Mouse (Mus musculus): ENCODE data around the gene Vsig10. TPM values are rescaled to one million over a fixed set of nuclear protein-coding genes. Genes with fewer than 3 reads are reported as not detected.
A peak's percentile ranks its signal among the peaks of the same experiment; 100 is the strongest.

Vsig10 gene
- not detected in 2 replicates for polyA plus RNA-seq (2012; ENCODE audit: insufficient read depth, insufficient read length, low replicate concordance, missing spikeins)

DNA sequence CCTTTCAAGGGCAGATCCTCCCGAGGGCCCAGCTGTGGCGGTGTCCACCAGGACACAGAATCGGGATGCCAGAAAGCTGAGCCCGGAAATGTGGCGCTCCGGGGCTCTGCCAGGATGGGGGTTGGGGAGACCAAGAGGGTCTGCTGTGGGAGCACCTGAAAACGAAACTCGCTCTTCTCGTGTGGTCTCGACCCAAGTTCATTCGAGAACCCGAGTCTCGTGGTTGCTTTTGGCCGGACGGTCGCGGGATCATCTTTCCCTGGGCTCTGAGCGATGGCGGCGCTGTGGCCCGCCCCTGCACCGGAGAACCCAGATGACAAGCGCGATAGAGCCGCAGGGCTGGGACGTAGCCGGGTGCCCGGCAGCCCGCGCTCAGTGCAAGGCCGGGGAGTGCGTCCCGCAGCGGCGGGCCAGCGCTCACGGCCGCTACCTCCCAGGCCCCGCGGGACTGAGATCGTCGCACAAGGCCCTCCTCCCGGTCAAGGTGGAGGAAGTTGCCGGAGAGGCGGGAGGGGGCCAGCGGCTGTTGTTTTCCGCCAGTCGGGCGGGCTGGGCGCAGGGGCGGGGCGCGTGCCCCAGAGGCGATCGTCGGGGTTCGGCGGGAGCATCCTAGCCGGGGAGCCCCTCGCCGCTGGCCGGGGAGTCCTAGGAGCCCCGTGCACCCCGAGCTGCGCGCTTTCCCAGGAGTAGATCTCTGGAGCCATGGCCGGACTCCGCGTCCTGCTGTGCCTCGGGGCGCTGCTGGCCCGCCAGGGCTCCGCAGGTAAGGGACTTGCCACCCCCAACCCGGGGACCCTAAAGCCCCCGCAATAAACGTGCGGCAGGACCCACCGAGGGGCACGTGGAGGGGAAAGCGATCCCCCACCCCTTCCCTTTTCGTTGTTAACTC lies at the start of gene Vsig10:
Gene Vsig10 (plus strand): TSS at position 343 of the 889 bp plus-strand sequence.
- H3K4me3 ChIP-seq (ENCODE audit: insufficient read depth, low read depth, low read length) = peak within 1 kb of the TSS; percentile 68
- no peak within 1 kb of the TSS; the same call in 1 of the 2 replicates for H3K27ac ChIP-seq (ENCODE audit: insufficient read depth, low read depth, low read length)
- WGBS = under 1% methylated on average over 81 of the region's 81 CpGs

DNA sequence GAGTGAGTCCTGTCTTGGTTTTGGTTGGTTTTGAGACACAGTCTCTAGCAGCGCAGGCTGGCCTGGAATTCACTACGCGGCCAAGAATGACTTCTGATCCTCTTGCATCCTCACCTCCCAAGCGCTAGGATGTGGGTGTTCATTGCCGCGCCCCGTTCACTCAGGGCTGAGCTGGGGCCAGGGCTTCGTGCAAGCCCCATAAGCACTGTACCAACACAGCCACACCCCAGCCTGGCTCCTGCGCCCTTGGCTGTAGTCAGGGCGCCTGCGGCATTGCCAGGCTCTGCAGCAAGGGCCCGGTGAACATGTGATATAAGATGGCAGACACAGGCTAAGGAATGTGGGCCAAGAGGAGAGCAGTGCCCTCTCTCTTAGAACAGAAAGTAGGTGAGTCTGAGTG lies 49.5 kb upstream of the Vsig10 start:
- TF ChIP-seq POLR2A (IDR thresholded peaks at IDR 0.05; ENCODE audit: insufficient read depth, low read depth, low read length) (no peak), CTCF (IDR thresholded peaks at IDR 0.05; ENCODE audit: insufficient read depth, low read depth, low read length) (no peak)
- no peak overlapping the region for H3K27ac ChIP-seq (ENCODE audit: insufficient read depth, low read depth, low read length)
- no peak overlapping the region for H3K4me3 ChIP-seq (ENCODE audit: insufficient read depth, low read depth, low read length)
- WGBS = 95% methylated on average over 12 of the region's 12 CpGs
- H3K4me1 ChIP-seq (ENCODE audit: control insufficient read depth, insufficient read depth, low read length) = peaks cover 14% of the 10 kb centered on the region; the same call in 1 of the 2 replicates

More for the DNA sequence above, at the start of gene Vsig10:
- H3K4me1 ChIP-seq (ENCODE audit: control insufficient read depth, insufficient read depth, low read length) = peaks cover 11% of the 10 kb centered on the region
- TF ChIP-seq CTCF (IDR thresholded peaks at IDR 0.05; ENCODE audit: insufficient read depth, low read depth, low read length) (no peak), POLR2A (IDR thresholded peaks at IDR 0.05; ENCODE audit: insufficient read depth, low read depth, low read length) (no peak)

DNA sequence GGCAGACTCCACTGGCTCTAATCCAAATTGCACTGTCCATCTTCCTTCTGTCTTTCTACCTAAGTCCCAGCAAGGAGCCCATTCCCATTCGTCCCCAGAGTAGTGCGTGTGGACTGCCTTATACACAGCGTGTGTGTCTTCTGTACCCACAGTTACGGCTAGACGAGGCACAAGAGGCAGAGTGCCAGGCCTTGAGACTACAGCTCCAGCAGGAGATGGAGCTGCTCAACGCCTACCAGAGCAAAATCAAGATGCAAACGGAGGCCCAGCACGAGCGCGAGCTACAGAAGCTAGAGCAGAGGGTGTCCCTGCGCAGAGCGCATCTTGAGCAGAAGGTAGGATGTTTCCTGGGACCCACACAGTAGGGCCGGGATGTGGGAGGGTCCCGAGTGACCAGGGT lies 46.9 kb upstream of the Vsig10 start:
- no peak for TF ChIP-seq POLR2A (IDR thresholded peaks at IDR 0.05; ENCODE audit: insufficient read depth, low read depth, low read length)
- TF ChIP-seq CTCF (IDR thresholded peaks at IDR 0.05; ENCODE audit: insufficient read depth, low read depth, low read length) = no peak
- Histone ChIP-seq H3K4me1 (ENCODE audit: control insufficient read depth, insufficient read depth, low read length) (peaks cover 14% of the 10 kb centered on the region; the same call in 1 of the 2 replicates), H3K4me3 (ENCODE audit: insufficient read depth, low read depth, low read length) (no peak overlapping the region), H3K27ac (ENCODE audit: insufficient read depth, low read depth, low read length) (no peak overlapping the region)
- WGBS = 79% methylated on average over 14 of the region's 14 CpGs

DNA sequence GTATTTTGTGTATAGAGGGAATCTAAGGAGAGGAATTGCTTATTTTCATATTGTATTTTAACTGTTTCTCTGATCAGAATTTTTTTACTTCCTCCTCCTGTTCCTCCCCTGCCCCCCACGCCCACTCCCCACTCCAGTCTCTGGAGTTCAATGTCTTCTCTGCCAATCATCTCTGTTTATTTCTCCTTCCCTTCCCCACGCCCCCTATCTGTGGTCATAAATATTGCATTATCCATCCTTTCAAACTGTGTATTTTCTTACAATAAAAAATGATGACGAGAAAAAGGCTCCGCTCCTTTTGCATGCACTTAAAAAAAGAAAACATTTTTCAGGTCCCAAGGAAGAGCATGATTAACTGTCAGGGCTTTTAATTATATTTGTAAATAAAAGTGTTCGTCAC lies 44.1 kb upstream of the Vsig10 start:
- Histone ChIP-seq H3K4me3 (ENCODE audit: insufficient read depth, low read depth, low read length) (no peak overlapping the region), H3K4me1 (ENCODE audit: control insufficient read depth, insufficient read depth, low read length) (peaks cover 9% of the 10 kb centered on the region; the same call in 1 of the 2 replicates), H3K27ac (ENCODE audit: insufficient read depth, low read depth, low read length) (no peak overlapping the region)
- TF ChIP-seq CTCF (IDR thresholded peaks at IDR 0.05; ENCODE audit: insufficient read depth, low read depth, low read length) = no peak
- TF ChIP-seq POLR2A (IDR thresholded peaks at IDR 0.05; ENCODE audit: insufficient read depth, low read depth, low read length) = no peak
- WGBS = 66% methylated on average over 5 of the region's 5 CpGs

DNA sequence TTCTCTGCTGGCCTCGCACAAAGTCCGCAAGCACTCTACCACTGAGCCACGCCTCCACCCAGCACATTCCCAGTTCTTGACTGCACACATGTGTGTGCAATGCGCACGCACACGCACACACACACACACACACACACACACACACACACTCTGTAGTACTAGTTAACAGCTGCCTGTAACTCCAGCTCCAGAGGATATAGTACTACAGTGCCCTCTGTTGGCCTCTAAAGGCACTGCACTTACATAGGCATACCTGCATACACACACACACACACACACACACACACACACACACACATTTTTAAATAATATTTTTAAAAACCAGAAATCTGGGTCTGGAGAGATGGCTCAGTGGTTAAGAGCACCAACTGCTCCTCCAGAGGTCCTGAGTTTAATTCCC lies 41.1 kb upstream of the Vsig10 start:
- WGBS = 91% methylated on average over 6 of the region's 6 CpGs
- TF ChIP-seq POLR2A (IDR thresholded peaks at IDR 0.05; ENCODE audit: insufficient read depth, low read depth, low read length) = no peak
- no peak for TF ChIP-seq CTCF (IDR thresholded peaks at IDR 0.05; ENCODE audit: insufficient read depth, low read depth, low read length)
- Histone ChIP-seq H3K4me3 (ENCODE audit: insufficient read depth, low read depth, low read length) (no peak overlapping the region), H3K4me1 (ENCODE audit: control insufficient read depth, insufficient read depth, low read length) (peaks cover 4% of the 10 kb centered on the region; the same call in 1 of the 2 replicates), H3K27ac (ENCODE audit: insufficient read depth, low read depth, low read length) (no peak overlapping the region)

DNA sequence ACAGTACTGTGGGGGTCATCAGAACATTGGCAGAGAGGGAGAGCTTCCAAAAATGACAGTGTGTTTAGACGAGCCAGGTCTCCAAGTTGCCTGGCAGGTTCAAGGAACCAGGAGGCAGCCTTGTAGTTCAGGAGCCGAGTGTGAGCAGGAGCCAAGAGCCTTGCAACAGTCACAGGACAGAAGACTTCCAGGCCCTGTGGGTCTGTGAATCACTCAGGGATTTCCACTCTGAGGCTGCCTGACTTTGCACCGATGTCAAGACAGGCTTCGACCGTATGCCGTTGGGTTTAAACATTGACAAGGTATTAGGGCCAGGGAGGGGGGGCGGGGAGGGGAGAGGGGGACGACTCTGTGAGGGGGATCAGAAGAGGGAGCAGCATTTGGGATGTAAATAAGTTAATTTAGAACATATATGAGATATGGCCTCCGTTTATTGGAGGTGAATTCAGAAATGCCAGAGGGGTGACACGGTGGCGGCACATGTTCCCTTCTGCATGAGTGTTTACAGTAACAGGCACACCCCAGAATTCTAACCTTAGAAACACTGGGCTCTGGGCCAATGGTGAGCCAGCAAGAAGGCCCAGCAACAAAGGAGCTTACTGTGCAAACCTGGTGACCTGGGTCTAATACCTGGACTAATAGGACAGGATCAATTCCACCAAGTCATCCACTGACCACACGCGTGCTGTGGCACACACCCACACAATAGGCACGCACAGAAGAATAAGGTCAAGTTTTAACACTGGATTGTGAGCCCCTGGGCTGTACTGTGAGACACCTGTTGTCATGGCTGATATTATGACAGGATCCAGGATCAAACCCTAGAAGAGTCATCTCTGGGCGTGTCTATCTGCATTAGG lies 39.8 kb upstream of the Vsig10 start:
- TF ChIP-seq CTCF (IDR thresholded peaks at IDR 0.05; ENCODE audit: insufficient read depth, low read depth, low read length) = no peak
- TF ChIP-seq POLR2A (IDR thresholded peaks at IDR 0.05; ENCODE audit: insufficient read depth, low read depth, low read length) = no peak
- 74% methylated on average over 15 of the region's 15 CpGs for WGBS
- no peak overlapping the region for H3K27ac ChIP-seq (ENCODE audit: insufficient read depth, low read depth, low read length)
- H3K4me3 ChIP-seq (ENCODE audit: insufficient read depth, low read depth, low read length) = no peak overlapping the region
- H3K4me1 ChIP-seq (ENCODE audit: control insufficient read depth, insufficient read depth, low read length) = peaks cover 4% of the 10 kb centered on the region

DNA sequence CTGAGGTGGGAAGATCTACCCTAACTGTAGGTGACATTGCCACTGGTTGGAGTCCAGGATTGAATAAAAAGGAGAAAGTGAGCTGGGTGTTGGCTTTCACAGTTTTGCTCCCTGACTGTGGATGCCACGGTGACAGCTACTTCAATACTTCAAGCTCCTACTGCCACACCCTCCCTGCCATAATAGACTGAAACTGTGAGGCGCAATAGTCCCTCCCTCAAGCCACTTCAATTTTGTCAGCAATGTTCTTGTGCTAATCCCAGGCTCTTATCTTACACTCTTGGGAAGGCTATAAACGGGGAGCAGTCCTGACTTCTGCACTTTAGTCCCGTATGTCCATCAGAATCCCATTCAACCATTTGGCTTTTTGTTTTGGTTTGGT lies 39.2 kb upstream of the Vsig10 start:
- 85% methylated on average over 4 of the region's 4 CpGs for WGBS
- no peak overlapping the region for H3K4me3 ChIP-seq (ENCODE audit: insufficient read depth, low read depth, low read length)
- no peak overlapping the region for H3K27ac ChIP-seq (ENCODE audit: insufficient read depth, low read depth, low read length)
- H3K4me1 ChIP-seq (ENCODE audit: control insufficient read depth, insufficient read depth, low read length) = peaks cover 7% of the 10 kb centered on the region
- TF ChIP-seq POLR2A (IDR thresholded peaks at IDR 0.05; ENCODE audit: insufficient read depth, low read depth, low read length) (no peak), CTCF (IDR thresholded peaks at IDR 0.05; ENCODE audit: insufficient read depth, low read depth, low read length) (no peak)

DNA sequence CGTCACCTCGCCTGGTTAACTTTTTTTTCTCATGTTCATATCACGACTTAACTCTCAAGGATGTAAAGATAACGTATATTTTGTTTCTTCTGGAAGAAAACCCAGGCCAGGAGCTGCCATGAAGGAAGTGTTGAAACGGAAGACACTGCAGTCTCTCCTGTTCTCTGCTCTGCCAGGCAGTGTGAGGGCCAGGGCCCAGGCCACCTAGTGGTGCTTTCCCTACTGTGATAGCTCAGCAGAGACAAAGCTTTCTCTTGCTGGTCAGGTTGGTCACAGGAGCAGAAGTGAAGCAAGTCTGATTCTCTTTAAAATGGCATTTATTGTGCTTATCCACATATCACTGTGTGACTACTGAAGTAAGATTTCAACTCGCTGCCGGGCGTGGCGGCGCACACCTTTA lies 37.3 kb upstream of the Vsig10 start:
- TF ChIP-seq POLR2A (IDR thresholded peaks at IDR 0.05; ENCODE audit: insufficient read depth, low read depth, low read length) = no peak
- TF ChIP-seq CTCF (IDR thresholded peaks at IDR 0.05; ENCODE audit: insufficient read depth, low read depth, low read length) = no peak
- Histone ChIP-seq H3K4me3 (ENCODE audit: insufficient read depth, low read depth, low read length) (no peak overlapping the region), H3K27ac (ENCODE audit: insufficient read depth, low read depth, low read length) (no peak overlapping the region), H3K4me1 (ENCODE audit: control insufficient read depth, insufficient read depth, low read length) (peaks cover 17% of the 10 kb centered on the region)
- 90% methylated on average over 10 of the region's 10 CpGs for WGBS

Measured in olfactory bulb, adult 2 months (tissue).